Mouse (Mus musculus) common myeloid progenitor, adult 5-6 weeks (primary cell): ENCODE measurements around the gene Ilf2. TPM values are rescaled to one million over a fixed set of nuclear protein-coding genes. Genes with fewer than 3 reads are reported as not detected.

Source experiments
- total RNA-seq: library from RNA; stranded (forward); fragments of 200-1000, 187-1606 nt; gene quantifications from 2 replicates; pipeline ENCODE4 v1.2.3, GENCODE M21; 2017

Ilf2 gene
- total RNA-seq, 1 experiment from 2014 or later = 222 TPM

Other genes starting within 250 kb of the Ilf2 start
- gene Jtb, start 244.5 kb upstream of the Ilf2 start, total RNA-seq = 51.4 and 52.9 TPM in 2 replicates
- not detected in 2 replicates for gene Creb3l4, start 232.6 kb upstream of the Ilf2 start, total RNA-seq
- 35.0 and 42.1 TPM in 2 replicates for gene Slc39a1, start 228.0 kb upstream of the Ilf2 start, total RNA-seq
- gene Crtc2, start 222.0 kb upstream of the Ilf2 start, total RNA-seq = 13.4 and 16.5 TPM in 2 replicates
- gene Dennd4b, start 210.9 kb upstream of the Ilf2 start, total RNA-seq = 9.7 and 14.9 TPM in 2 replicates
- gene Gatad2b, start 182.9 kb upstream of the Ilf2 start, total RNA-seq = 34.4 and 39.8 TPM in 2 replicates
- gene Slc27a3, start 86.2 kb upstream of the Ilf2 start, total RNA-seq = 1.1 and 1.2 TPM in 2 replicates
- gene Ints3, start 42.5 kb upstream of the Ilf2 start, total RNA-seq = 19.2 and 21.7 TPM in 2 replicates
- gene Npr1, start 10.3 kb upstream of the Ilf2 start, total RNA-seq = not detected in 2 replicates
- 37.3 and 43.3 TPM in 2 replicates for gene Snapin, start 14.9 kb downstream of the Ilf2 start, total RNA-seq
- 88.3 and 113 TPM in 2 replicates for gene Chtop, start 33.4 kb downstream of the Ilf2 start, total RNA-seq
- 68.0 and 72.4 TPM in 2 replicates for gene S100a1, start 38.3 kb downstream of the Ilf2 start, total RNA-seq
- 45.3 and 46.6 TPM in 2 replicates for gene S100a13, start 38.3 kb downstream of the Ilf2 start, total RNA-seq
- not detected in 2 replicates for gene S100a14, start 50.7 kb downstream of the Ilf2 start, total RNA-seq
- not detected in 2 replicates for gene S100a16, start 61.1 kb downstream of the Ilf2 start, total RNA-seq
- gene S100a3, start 84.5 kb downstream of the Ilf2 start, total RNA-seq = 0.49 TPM in 1 of 2 replicates, not detected in the other
- gene S100a2, start 114.1 kb downstream of the Ilf2 start, total RNA-seq = not detected in 2 replicates
- not detected in 2 replicates for gene Gm42674, start 125.8 kb downstream of the Ilf2 start, total RNA-seq
- 15.1 and 35.7 TPM in 2 replicates for gene S100a4, start 127.6 kb downstream of the Ilf2 start, total RNA-seq
- gene S100a5, start 132.4 kb downstream of the Ilf2 start, total RNA-seq = not detected in 2 replicates
- 8.0 and 14.7 TPM in 2 replicates for gene S100a6, start 136.8 kb downstream of the Ilf2 start, total RNA-seq
- not detected in 2 replicates for gene S100a7a, start 177.9 kb downstream of the Ilf2 start, total RNA-seq
- 430 and 433 TPM in 2 replicates for gene S100a8, start 192.9 kb downstream of the Ilf2 start, total RNA-seq
- 306 and 341 TPM in 2 replicates for gene S100a9, start 219.6 kb downstream of the Ilf2 start, total RNA-seq